Mouse (Mus musculus) small intestine, adult 2 months (tissue): ENCODE data around the gene Ephb1. TPM values are rescaled to one million over a fixed set of nuclear protein-coding genes. Genes with fewer than 3 reads are reported as not detected.

Source experiments
- H3K27ac ChIP-seq: fragments of 200-500 bp; 2 replicates; pipeline ENCODE4 v1.5.1; 2012; ENCODE audit warnings: low read depth, low read length, control low read depth, inconsistent platforms; ENCODE audit not compliant: insufficient read depth
- H3K27me3 ChIP-seq: fragments of 200-500 bp; 2 replicates; pipeline ENCODE4 v1.6.1; 2012; ENCODE audit warnings: mild to moderate bottlenecking, moderate library complexity, low read length, inconsistent platforms; ENCODE audit not compliant: control insufficient read depth, insufficient read depth
- H3K36me3 ChIP-seq: fragments of 200-500 bp; 2 replicates; pipeline ENCODE4 v1.6.1; 2012; ENCODE audit warnings: mild to moderate bottlenecking, low read length, control low read depth, inconsistent platforms; ENCODE audit not compliant: control insufficient read depth, insufficient read depth
- H3K4me1 ChIP-seq: fragments of 200-500 bp; 2 replicates; pipeline ENCODE4 v1.6.1; 2012; ENCODE audit warnings: low read length, inconsistent platforms, mixed read lengths; ENCODE audit not compliant: control insufficient read depth, insufficient read depth, insufficient read length
- H3K4me3 ChIP-seq: fragments of 200-500 bp; 2 replicates; pipeline ENCODE4 v1.5.1; 2012; ENCODE audit warnings: low read depth, mild to moderate bottlenecking, control low read depth, inconsistent platforms, low read length, moderate library complexity
- CTCF ChIP-seq: fragments of 200-500 bp; IDR thresholded peaks from 2 replicates; pipeline ENCODE4 v1.5.1; 2012; ENCODE audit warnings: low read depth, mild to moderate bottlenecking, control low read depth, inconsistent platforms, low read length, moderate library complexity, mixed read lengths; ENCODE audit not compliant: insufficient replicate concordance, insufficient read length; ENCODE audit errors: extremely low read depth
- POLR2A ChIP-seq: fragments of 200-500 bp; IDR thresholded peaks from 2 replicates; pipeline ENCODE4 v1.6.1; 2012; ENCODE audit warnings: low read depth, mild to moderate bottlenecking, control low read depth, inconsistent platforms, low read length, moderate library complexity
- WGBS: fragments of 180-500 bp; shearing (Covaris S2); methylation state at CpG from one replicate; pipeline ENCODE4 v1.1.7; 2018; 5-methylcytosine and 5-hydroxymethylcytosine counted together
- polyA plus RNA-seq: library from polyadenylated mRNA; depleted of rRNA; stranded (reverse); fragments of >200 nt; gene quantifications from 2 replicates; pipeline ENCODE4 v1.2.3, GENCODE M21; 2012

Gene Ephb1
- polyA plus RNA-seq, 1 experiment, result 1.0 TPM

DNA sequence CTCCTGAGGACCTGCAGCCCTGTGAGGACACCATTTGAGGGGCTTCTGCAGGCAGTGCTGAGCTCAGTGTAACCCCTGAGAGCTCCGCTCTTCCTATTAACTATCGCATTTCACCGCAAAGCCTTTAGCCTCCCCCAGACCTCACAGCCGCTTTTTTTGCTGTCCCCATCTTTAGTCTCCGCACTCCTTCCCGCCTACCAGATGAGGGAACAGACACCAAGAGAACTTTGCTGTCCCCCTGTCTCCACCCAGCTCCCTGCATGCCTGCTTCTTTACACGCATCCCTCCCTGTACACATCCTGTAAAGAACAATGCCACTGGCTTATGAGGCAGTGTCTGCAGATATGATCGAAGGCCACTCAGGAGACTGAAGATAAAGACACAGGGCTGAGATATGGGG lies 322.1 kb downstream of the Ephb1 start:
- TF ChIP-seq POLR2A (no peak), CTCF (no peak)
- Histone ChIP-seq H3K4me3 (no peak overlapping the region), H3K4me1 (no peaks in the 10 kb centered on the region), H3K27me3 (no peaks in the 10 kb centered on the region), H3K36me3 (no peaks in the 10 kb centered on the region), H3K27ac (no peak overlapping the region)
- WGBS, result 77% methylated on average over 8 of the region's 8 CpGs

- H3K27ac ChIP-seq, result no peak overlapping the region
- no peaks in the 10 kb centered on the region for H3K36me3 ChIP-seq
- H3K4me1 ChIP-seq, result no peaks in the 10 kb centered on the region
- WGBS, result 80% methylated on average over 7 of the region's 7 CpGs
- no peaks in the 10 kb centered on the region for H3K27me3 ChIP-seq
- no peak for TF ChIP-seq CTCF
- TF ChIP-seq POLR2A, result no peak
- H3K4me3 ChIP-seq, result no peak overlapping the region
These were observed 324.8 kb downstream of the Ephb1 start for GRCm38 (mm10) chr9:102029661-102030060.

DNA sequence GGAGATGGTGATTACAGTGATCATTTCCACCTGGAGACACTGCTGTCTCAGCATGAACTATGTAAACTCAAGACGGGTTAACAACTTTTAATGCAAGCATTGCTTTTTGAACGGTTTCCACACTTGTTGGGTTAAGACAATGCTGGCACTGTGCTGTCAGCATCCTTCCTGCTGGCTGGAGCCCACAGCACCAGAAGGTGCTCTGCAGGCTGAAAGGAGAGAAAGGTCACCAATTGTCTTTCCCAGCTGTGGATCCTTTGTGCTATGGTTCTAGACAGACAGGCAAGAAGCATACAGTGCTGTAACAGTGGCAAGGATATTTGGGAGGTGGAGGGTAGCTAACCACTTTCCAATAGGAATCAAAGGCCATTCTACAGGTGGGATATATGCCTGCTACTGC lies 328.4 kb downstream of the Ephb1 start:
- Histone ChIP-seq H3K27ac (no peak overlapping the region), H3K36me3 (no peaks in the 10 kb centered on the region), H3K4me1 (no peaks in the 10 kb centered on the region), H3K27me3 (no peaks in the 10 kb centered on the region), H3K4me3 (no peak overlapping the region)
- 84% methylated on average over 2 of the region's 2 CpGs for WGBS
- TF ChIP-seq POLR2A (no peak), CTCF (no peak)

- H3K4me1 ChIP-seq, result no peaks in the 10 kb centered on the region
- 83% methylated on average over 6 of the region's 6 CpGs for WGBS
- no peak for TF ChIP-seq CTCF
- no peak for TF ChIP-seq POLR2A
These were observed 329.4 kb downstream of the Ephb1 start for GRCm38 (mm10) chr9:102025141-102025540.

DNA sequence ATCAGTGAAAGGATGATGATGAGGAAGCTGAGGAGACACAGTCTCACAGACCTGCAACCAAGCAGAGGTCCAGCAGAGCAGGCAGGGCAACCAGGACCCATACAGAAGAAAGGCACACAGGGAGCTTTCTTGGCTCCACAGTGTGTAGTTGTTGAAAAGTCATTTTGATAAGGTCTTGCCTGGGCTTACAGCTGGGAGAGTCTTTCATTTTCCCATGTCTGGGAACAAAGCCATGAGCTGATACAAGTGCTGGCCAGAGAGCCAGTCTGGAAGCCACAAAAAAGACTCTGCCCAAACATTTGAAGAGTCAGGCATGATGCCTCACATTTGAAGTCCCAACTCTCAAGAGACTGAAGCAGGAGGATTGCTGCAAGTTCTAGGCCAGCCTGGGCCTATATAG lies 339.0 kb downstream of the Ephb1 start:
- no peak overlapping the region for H3K27ac ChIP-seq
- no peak overlapping the region for H3K4me3 ChIP-seq
- no peaks in the 10 kb centered on the region for H3K27me3 ChIP-seq
- no peaks in the 10 kb centered on the region for H3K4me1 ChIP-seq
- TF ChIP-seq POLR2A (no peak), CTCF (no peak)
- no peaks in the 10 kb centered on the region for H3K36me3 ChIP-seq

More at GRCm38 (mm10) chr9:102025141-102025540, 329.4 kb downstream of the Ephb1 start:
- H3K36me3 ChIP-seq, result no peaks in the 10 kb centered on the region
- H3K4me3 ChIP-seq, result no peak overlapping the region
- H3K27ac ChIP-seq, result no peak overlapping the region
- no peaks in the 10 kb centered on the region for H3K27me3 ChIP-seq

GRCm38 (mm10) chr9:102007706-102008105 lies 346.8 kb downstream of the Ephb1 start:
- Histone ChIP-seq H3K27me3 (no peaks in the 10 kb centered on the region), H3K4me1 (no peaks in the 10 kb centered on the region), H3K36me3 (no peaks in the 10 kb centered on the region), H3K4me3 (no peak overlapping the region), H3K27ac (no peak overlapping the region)
- 87% methylated on average over 10 of the region's 10 CpGs for WGBS
- TF ChIP-seq CTCF (no peak), POLR2A (no peak)

DNA sequence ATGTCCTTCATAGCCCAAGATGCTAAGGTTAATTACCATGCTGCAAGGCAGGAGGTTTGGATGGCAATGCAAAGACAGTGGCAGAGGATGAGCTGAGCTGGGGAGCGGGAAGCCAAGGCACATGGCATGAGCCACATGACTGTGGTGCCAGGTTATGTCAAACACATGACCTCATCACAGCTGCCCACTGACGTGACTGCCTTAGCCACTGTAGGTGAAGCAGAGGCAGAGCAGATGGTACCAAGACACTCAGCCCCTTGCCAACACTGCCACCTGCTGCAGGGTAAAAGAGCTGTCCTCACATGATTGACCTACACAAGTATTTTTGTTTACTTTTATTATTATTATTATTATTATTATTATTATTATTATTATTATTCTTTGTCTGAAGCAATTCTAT lies 348.0 kb downstream of the Ephb1 start:
- WGBS, result 56% methylated on average over 2 of the region's 2 CpGs
- no peaks in the 10 kb centered on the region for H3K4me1 ChIP-seq
- TF ChIP-seq CTCF (no peak), POLR2A (no peak)

DNA sequence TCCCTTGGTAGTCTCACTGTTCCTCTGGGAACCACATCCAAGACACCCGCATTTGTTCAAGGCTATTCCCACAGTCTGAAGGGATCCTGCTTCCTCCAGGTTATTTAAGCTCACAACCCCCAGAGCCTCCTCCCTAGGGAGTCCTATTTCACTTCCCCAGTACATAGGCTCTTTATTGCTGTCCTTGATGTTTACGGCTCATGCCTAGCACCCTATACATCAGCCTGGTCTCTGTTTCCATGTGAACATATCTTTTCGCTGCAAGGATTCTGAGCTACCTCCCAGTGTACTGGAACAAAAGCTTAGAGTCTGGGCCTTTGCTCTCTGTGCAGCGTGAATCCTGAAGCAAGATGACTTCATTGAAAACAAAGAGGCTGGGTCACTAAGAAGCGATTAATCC lies 351.6 kb downstream of the Ephb1 start:
- H3K36me3 ChIP-seq, result no peaks in the 10 kb centered on the region
- H3K4me3 ChIP-seq, result no peak overlapping the region
- 81% methylated on average over 5 of the region's 5 CpGs for WGBS
- H3K27ac ChIP-seq, result no peak overlapping the region
- no peaks in the 10 kb centered on the region for H3K4me1 ChIP-seq
- H3K27me3 ChIP-seq, result no peaks in the 10 kb centered on the region
- TF ChIP-seq CTCF (no peak), POLR2A (no peak)

More for the DNA sequence above, 348.0 kb downstream of the Ephb1 start:
- Histone ChIP-seq H3K4me3 (no peak overlapping the region), H3K27ac (no peak overlapping the region), H3K36me3 (no peaks in the 10 kb centered on the region), H3K27me3 (no peaks in the 10 kb centered on the region)
